Mouse (Mus musculus) brain, embryonic 14.5 days (tissue): Measurements from ENCODE around the gene Atp8b4.
A peak's percentile ranks its signal among the peaks of the same experiment; 100 is the strongest.

Source experiments
- CTCF ChIP-seq: fragments of 200-500 bp; IDR thresholded peaks from 2 replicates; pipeline ENCODE4 v1.5.1; 2012; ENCODE audit warnings: inconsistent platforms, mild to moderate bottlenecking, moderate library complexity, borderline replicate concordance; ENCODE audit not compliant: insufficient read depth, insufficient read length; ENCODE audit errors: extremely low read depth
- POLR2A ChIP-seq: fragments of 200-500 bp; IDR thresholded peaks from 2 replicates; pipeline ENCODE4 v1.6.1; 2012; ENCODE audit warnings: mild to moderate bottlenecking, inconsistent platforms, borderline replicate concordance; ENCODE audit not compliant: poor library complexity, insufficient read depth, insufficient read length, severe bottlenecking; ENCODE audit errors: extremely low read depth

DNA sequence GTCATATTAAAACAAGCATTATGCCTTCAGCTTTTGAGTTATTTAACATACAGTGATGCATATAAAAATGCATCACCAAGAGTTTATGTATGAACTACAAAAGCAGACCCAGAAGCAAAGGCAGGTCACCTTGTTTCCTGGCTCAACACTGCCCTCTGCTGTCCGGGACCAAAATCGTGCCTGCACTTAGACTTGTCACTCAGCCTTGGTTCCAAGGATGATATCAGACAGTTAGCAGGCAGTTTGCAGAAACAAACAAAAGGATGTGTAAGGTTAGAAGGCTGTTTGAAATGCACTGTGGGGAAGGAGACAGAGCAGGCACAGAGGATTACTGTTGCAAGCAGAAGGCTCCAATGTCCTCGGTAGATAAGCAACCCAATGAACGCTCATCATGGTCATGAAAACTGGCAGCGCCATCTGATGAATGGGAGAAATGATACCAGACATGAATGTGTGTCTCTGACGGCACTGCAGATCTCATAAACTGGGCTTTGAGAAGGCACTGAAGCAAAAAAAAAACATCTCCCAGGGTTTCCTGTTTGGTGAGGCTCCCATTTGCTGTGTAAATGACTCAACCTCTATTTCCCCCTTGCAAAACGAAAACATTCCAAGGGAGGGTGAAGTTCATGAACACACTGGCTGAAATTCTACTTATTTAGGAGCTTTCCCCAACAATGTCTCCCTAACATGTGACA is 137.3 kb downstream of the Atp8b4 start:
- TF ChIP-seq CTCF (peak; percentile 96), POLR2A (no peak)
